Mouse (Mus musculus) kidney, adult 2 months (tissue): ENCODE results near the gene Fam168a. TPM values are rescaled to one million over a fixed set of nuclear protein-coding genes. Genes with fewer than 3 reads are reported as not detected.

Experiments used
- DNase-seq: peaks from one replicate; pipeline ENCODE4 v3.0.0; 2021
- H3K27ac ChIP-seq: fragments of 200-500 bp; 2 replicates; pipeline ENCODE4 v1.5.1; 2012; ENCODE audit warnings: low read depth, low read length, control low read depth, inconsistent platforms; ENCODE audit not compliant: insufficient read depth
- H3K27me3 ChIP-seq: fragments of 200-500 bp; replicated peaks from 2 replicates; pipeline ENCODE4 v1.6.1; 2012; ENCODE audit warnings: mild to moderate bottlenecking, moderate library complexity, low read length, inconsistent platforms; ENCODE audit not compliant: control insufficient read depth, insufficient read depth
- H3K36me3 ChIP-seq: fragments of 200-500 bp; 2 replicates; pipeline ENCODE4 v1.6.1; 2012; ENCODE audit warnings: mild to moderate bottlenecking, moderate library complexity, low read length, inconsistent platforms; ENCODE audit not compliant: control insufficient read depth, insufficient read depth
- H3K4me1 ChIP-seq: fragments of 200-500 bp; 2 replicates; pipeline ENCODE4 v1.6.1; 2011; ENCODE audit warnings: low read length; ENCODE audit not compliant: control insufficient read depth, insufficient read depth
- H3K4me3 ChIP-seq: fragments of 200-500 bp; 2 replicates; pipeline ENCODE4 v1.5.1; 2011; ENCODE audit warnings: mild to moderate bottlenecking, low read depth, low read length, control low read depth; ENCODE audit not compliant: insufficient read depth
- CTCF ChIP-seq: fragments of 200-500 bp; conservative IDR thresholded peaks from 2 replicates; pipeline ENCODE4 v1.5.1; 2011; ENCODE audit warnings: low read depth, mild to moderate bottlenecking, control low read depth, low read length, moderate library complexity, mixed read lengths; ENCODE audit not compliant: insufficient read depth, insufficient read length
- POLR2A ChIP-seq: fragments of 200-500 bp; IDR thresholded peaks from one replicate; pipeline ENCODE4 v1.6.1; 2011; ENCODE audit warnings: low read depth, low read length, control low read depth
- WGBS: fragments of 180-500 bp; shearing (Covaris S2); methylation state at CpG from one replicate; pipeline ENCODE4 v1.1.7; 2018; 5-methylcytosine and 5-hydroxymethylcytosine counted together
- polyA plus RNA-seq: library from polyadenylated mRNA; depleted of rRNA; stranded (reverse); fragments of >200 nt; gene quantifications from 2 replicates; pipeline ENCODE4 v1.2.3, GENCODE M21; 2012

The Fam168a gene
- polyA plus RNA-seq, 1 experiment, result 47.1 TPM

DNA sequence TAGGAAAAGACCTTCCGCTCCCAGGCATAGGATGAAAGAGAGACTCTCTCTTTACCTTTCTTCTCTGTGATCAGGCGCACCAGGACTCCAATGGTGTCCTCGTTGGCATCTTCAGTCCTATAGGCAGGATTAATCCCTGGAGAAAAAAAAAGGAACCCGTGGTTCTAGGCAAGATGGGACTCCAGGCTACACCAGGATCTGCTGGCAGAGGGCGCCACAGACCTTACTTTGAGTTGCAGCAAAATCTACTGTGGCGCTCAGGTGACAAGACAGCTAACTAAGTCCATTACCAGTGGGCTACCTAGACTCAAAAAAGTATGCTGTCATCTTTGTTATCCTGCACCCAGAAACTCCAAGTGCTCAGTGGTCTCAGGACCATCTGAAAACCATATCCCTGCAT lies 142.3 kb downstream of the Fam168a start:
- H3K4me3 ChIP-seq, result no peak overlapping the region
- no peak overlapping the region for H3K27ac ChIP-seq
- peak; percentile 77 for DNase-seq
- TF ChIP-seq CTCF (peak; percentile 88), POLR2A (no peak)
- H3K4me1 ChIP-seq, result no peaks in the 10 kb centered on the region
- no peaks in the 10 kb centered on the region for H3K36me3 ChIP-seq
- H3K27me3 ChIP-seq, result no peaks in the 10 kb centered on the region
- WGBS, result 36% methylated on average over 6 of the region's 6 CpGs

DNA sequence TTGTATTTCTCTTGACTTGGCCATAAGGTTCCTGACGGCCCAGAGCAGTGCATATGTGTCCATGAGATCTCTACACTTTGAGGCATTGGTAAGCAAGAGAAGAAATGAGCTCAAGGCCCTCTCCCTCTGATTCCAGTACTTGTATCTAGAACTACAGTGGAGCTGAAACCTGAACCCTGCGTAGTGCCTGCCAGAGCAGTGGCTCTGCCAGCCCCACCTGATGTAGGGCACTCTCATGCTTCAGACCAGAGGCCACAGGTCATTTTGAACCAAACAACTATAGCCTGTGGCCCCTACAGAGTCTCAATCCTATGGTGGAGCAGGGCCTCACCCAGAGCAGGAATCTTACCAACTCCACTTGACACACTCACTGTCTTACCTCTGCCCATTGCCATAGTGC lies 143.1 kb downstream of the Fam168a start:
- H3K36me3 ChIP-seq, result no peaks in the 10 kb centered on the region
- 97% methylated on average over 2 of the region's 2 CpGs for WGBS
- no peaks in the 10 kb centered on the region for H3K4me1 ChIP-seq
- no peak overlapping the region for H3K4me3 ChIP-seq
- no peak for DNase-seq
- no peak for TF ChIP-seq POLR2A
- TF ChIP-seq CTCF, result no peak
- H3K27ac ChIP-seq, result no peak overlapping the region
- H3K27me3 ChIP-seq, result no peaks in the 10 kb centered on the region

DNA sequence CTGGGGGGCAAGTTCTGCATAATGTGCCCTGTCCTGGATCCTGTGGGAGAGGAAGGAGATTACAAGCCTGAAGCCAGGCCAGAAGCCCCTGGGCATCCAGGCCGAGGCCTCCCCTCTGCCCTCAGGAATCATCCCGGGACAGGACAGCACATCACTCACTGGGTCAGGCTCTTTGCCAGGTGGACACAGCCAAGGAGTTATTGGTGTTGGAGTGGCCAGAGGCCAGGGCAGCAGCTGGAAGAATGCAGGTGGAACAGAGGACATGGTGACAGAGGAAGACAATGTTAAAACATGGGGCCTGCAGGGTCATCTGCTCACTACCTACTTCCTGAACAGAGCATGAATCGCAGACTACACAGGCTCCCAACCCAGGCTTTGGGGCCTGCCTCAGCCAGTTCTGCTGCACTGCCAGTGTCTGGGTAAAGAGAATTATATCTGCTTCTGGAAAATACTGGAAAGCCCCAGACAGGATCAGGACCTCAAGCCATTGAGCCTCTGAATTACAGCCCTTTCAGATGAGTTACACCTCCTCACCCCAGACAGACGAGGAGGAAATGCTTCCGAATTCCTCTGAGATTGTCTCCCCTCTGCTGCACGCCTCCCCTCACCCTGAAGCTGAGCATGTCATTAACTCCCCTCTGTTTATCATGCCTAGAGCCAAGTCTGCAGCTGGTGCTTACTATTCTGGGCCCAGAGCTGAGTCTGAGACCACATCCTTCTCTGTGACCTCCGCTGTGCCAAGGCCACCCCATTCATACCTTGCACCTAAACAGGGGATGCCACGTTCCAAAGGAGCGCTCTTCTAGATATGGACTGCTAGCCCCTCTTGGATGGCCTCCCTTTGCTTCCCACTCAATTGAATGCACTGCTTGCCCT lies 145.3 kb downstream of the Fam168a start:
- 58% methylated on average over 9 of the region's 9 CpGs for WGBS
- H3K27ac ChIP-seq, result no peak overlapping the region
- TF ChIP-seq POLR2A (no peak), CTCF (no peak)
- H3K4me3 ChIP-seq, result no peak overlapping the region
- no peaks in the 10 kb centered on the region for H3K36me3 ChIP-seq
- H3K4me1 ChIP-seq, result no peaks in the 10 kb centered on the region
- H3K27me3 ChIP-seq, result no peaks in the 10 kb centered on the region
- peak; percentile 26 for DNase-seq

DNA sequence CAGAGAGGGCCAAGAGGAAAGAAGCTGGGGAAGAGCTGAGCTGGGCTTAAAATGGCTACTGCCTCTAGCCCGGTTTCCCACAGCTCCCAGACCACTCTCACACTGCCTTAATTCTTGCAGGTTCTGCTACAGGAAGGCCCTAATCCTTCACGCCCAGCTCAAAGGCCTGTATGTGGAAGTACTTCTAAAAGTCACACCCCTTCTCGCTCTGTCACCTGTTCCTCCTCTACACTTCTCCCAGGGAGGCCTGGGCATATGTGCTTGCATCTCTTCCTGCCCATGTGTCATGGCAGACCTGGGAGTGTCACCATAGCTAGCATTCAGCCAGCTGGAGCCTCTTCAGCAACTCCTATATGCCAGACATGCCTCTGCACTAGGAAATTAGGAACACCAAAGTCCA lies 147.0 kb downstream of the Fam168a start:
- no peak for DNase-seq
- WGBS, result 85% methylated on average over 3 of the region's 3 CpGs
- TF ChIP-seq CTCF (no peak), POLR2A (no peak)
- H3K36me3 ChIP-seq, result no peaks in the 10 kb centered on the region
- no peak overlapping the region for H3K4me3 ChIP-seq
- H3K4me1 ChIP-seq, result no peaks in the 10 kb centered on the region
- H3K27me3 ChIP-seq, result no peaks in the 10 kb centered on the region
- no peak overlapping the region for H3K27ac ChIP-seq

DNA sequence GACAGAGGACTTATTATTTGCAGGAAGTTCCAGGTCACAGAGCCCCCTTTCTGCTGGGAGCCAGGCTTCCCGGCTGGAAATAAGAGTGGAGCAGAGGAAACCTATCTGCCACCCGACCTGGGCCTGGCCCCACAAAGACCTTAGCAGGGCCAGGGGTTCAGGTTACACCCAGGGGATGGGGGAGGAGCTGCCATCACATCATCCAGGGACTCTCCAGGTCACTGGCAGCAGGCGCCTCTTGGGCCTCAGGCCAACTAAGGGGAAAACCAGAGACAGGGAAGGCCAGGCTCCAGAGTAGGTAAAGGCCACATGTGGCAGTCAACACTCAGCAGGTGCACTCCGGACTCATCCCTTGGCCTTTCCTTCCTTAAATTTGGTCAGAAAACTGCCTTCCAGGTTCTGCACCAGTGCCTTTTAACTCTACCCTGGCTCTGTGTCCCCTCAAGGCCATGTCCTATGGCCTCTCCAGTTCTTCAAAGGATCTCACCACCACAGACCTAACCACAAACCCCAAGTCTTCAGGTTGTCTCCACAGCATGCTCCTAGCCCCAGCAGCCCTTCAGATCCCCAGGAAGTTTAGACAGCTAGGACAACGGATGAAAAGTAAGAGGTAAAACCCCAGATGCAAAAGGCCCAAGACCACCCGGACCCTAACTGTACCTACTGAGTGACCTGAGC lies 147.8 kb downstream of the Fam168a start:
- TF ChIP-seq POLR2A (no peak), CTCF (no peak)
- Histone ChIP-seq H3K36me3 (no peaks in the 10 kb centered on the region), H3K27ac (no peak overlapping the region), H3K4me3 (no peak overlapping the region), H3K4me1 (no peaks in the 10 kb centered on the region), H3K27me3 (no peaks in the 10 kb centered on the region)
- no peak for DNase-seq
- 75% methylated on average over 6 of the region's 6 CpGs for WGBS

DNA sequence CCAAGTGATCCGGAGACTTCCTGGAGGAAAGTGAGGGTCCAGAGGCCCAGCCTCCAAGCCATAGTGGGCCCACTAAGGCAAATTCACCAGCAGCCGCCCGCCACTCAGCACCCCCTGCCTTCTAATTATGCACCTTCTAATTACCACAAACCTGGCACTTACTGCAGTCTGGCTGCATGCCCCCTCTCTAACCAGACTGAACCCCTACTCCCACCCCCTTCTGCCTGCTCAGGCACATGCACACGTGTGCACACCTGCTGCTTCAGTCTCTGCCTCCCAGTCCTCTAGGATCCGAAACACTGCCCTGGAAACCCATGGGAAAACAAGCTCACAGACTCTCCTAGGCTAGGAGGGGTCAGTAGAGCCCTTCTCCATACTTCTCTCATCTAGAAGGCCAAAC lies 148.4 kb downstream of the Fam168a start:
- no peak for TF ChIP-seq CTCF
- no peak for DNase-seq
- no peaks in the 10 kb centered on the region for H3K36me3 ChIP-seq
- H3K4me1 ChIP-seq, result no peaks in the 10 kb centered on the region
- H3K27me3 ChIP-seq, result no peaks in the 10 kb centered on the region
- whole genome bisulfite sequencing, result 87% methylated on average over 5 of the region's 5 CpGs
- H3K27ac ChIP-seq, result no peak overlapping the region
- H3K4me3 ChIP-seq, result no peak overlapping the region

DNA sequence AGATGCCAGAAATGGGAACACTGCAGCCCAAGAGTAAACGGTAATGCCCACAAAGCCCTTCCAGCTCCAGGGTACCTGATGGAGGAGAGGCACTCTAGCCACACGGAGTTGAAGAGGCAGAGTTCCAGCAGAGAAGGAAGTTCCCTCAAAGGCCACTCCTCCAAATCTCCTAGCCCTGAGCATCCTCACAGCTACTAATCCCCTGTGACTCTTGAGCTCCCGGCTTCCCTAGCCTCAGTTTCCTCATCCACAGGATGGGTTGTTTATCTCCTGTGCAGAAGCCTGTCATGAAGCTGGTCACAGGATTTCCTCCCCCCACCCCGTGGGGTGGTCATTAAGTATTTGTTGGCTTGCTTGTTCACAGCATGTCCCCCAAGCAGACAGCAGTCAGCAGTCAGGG lies 148.9 kb downstream of the Fam168a start:
- Histone ChIP-seq H3K27me3 (no peaks in the 10 kb centered on the region), H3K27ac (no peak overlapping the region), H3K4me1 (no peaks in the 10 kb centered on the region), H3K36me3 (no peaks in the 10 kb centered on the region), H3K4me3 (no peak overlapping the region)
- no peak for DNase-seq
- 52% methylated on average over 4 of the region's 4 CpGs for WGBS
- TF ChIP-seq POLR2A, result no peak
- TF ChIP-seq CTCF, result no peak
